Mouse (Mus musculus) forebrain, embryonic 12.5 days (tissue): Measurements from ENCODE around the gene AC124502.3. TPM values are rescaled to one million over a fixed set of nuclear protein-coding genes. Genes with fewer than 3 reads are reported as not detected.

ENCODE experiments used
- ATAC-seq: fragments of 200-750 bp; cut with Nextera tagmentation; 2 replicates; pipeline ENCODE4 v1.8.0; 2017; ENCODE audit warnings: moderate TSS enrichment; ENCODE audit not compliant: low FRiP score
- H3K27ac ChIP-seq: fragments of 300-500 bp; sonication (generic); 2 replicates; pipeline ENCODE4 v1.5.1; 2016; ENCODE audit warnings: mild to moderate bottlenecking
- H3K27me3 ChIP-seq: fragments of 300-500 bp; sonication (generic); 2 replicates; pipeline ENCODE4 v1.6.1; 2016; ENCODE audit warnings: mild to moderate bottlenecking
- H3K36me3 ChIP-seq: fragments of 300-500 bp; sonication (generic); replicated peaks from 2 replicates; pipeline ENCODE4 v1.6.1; 2016; ENCODE audit warnings: mild to moderate bottlenecking
- H3K4me1 ChIP-seq: fragments of 300-500 bp; sonication (generic); 2 replicates; pipeline ENCODE4 v1.6.1; 2016
- H3K4me2 ChIP-seq: fragments of 300-500 bp; sonication (generic); 2 replicates; pipeline ENCODE4 v1.6.1; 2016; ENCODE audit warnings: mild to moderate bottlenecking, moderate library complexity
- H3K4me3 ChIP-seq: fragments of 300-500 bp; sonication (generic); replicated peaks from 2 replicates; pipeline ENCODE4 v1.5.1; 2016; ENCODE audit warnings: mild to moderate bottlenecking
- H3K9ac ChIP-seq: fragments of 300-500 bp; sonication (generic); 2 replicates; pipeline ENCODE4 v1.6.1; 2016; ENCODE audit warnings: mild to moderate bottlenecking
- H3K9me3 ChIP-seq: fragments of 300-500 bp; sonication (generic); 2 replicates; pipeline ENCODE4 v1.6.1; 2016
- WGBS: fragments of 180-500 bp; shearing (Covaris S2); methylation state at CpG from one replicate; pipeline ENCODE4 v1.1.7; 2016; 5-methylcytosine and 5-hydroxymethylcytosine counted together
- polyA plus RNA-seq: library from polyadenylated mRNA; unstranded; fragments of >200 nt; fragmentation: Nextera tagmentation; extraction: Ambion mirVana; gene quantifications from 2 replicates; pipeline ENCODE4 v1.2.1, GENCODE M21; 2016

The AC124502.3 gene
- polyA plus RNA-seq, 1 experiment from 2014 or later, result 3.4 TPM

GRCm38 (mm10) chr19:5094746-5095417, 56.2 kb downstream of the AC124502.3 start:
- Histone ChIP-seq H3K9me3 (no peaks in the 10 kb centered on the region), H3K4me2 (peak overlapping the region; percentile 96), H3K4me1 (peaks cover 68% of the 10 kb centered on the region), H3K27ac (peak overlapping the region; percentile 91), H3K9ac (peak overlapping the region; percentile 48; the same call in 1 of the 2 replicates), H3K36me3 (peaks cover 45% of the 10 kb centered on the region), H3K27me3 (no peaks in the 10 kb centered on the region), H3K4me3 (peak overlapping the region; percentile 79)
- WGBS, result 41% methylated on average over 11 of the region's 11 CpGs
- ATAC-seq, result peak; percentile 20; the same call in 1 of the 2 replicates

GRCm38 (mm10) chr19:5095887-5096474, 57.3 kb downstream of the AC124502.3 start:
- H3K4me1 ChIP-seq, result peaks cover 68% of the 10 kb centered on the region
- H3K27ac ChIP-seq, result peak overlapping the region; percentile 91
- no peaks in the 10 kb centered on the region for H3K9me3 ChIP-seq
- H3K4me3 ChIP-seq, result peak overlapping the region; percentile 79
- WGBS, result 10% methylated on average over 9 of the region's 9 CpGs
- ATAC-seq, result no peak
- H3K9ac ChIP-seq, result peak overlapping the region; percentile 96
- no peaks in the 10 kb centered on the region for H3K27me3 ChIP-seq
- peak overlapping the region; percentile 96 for H3K4me2 ChIP-seq
- peaks cover 48% of the 10 kb centered on the region for H3K36me3 ChIP-seq

GRCm38 (mm10) chr19:5097521-5098362, 59.1 kb downstream of the AC124502.3 start:
- peak overlapping the region; percentile 79 for H3K4me3 ChIP-seq
- no peaks in the 10 kb centered on the region for H3K27me3 ChIP-seq
- H3K36me3 ChIP-seq, result peaks cover 48% of the 10 kb centered on the region
- no peaks in the 10 kb centered on the region for H3K9me3 ChIP-seq
- H3K4me1 ChIP-seq, result peaks cover 68% of the 10 kb centered on the region
- H3K27ac ChIP-seq, result peak overlapping the region; percentile 91
- peak overlapping the region; percentile 96 for H3K9ac ChIP-seq
- WGBS, result 2% methylated on average over 31 of the region's 31 CpGs
- peak overlapping the region; percentile 96 for H3K4me2 ChIP-seq
- ATAC-seq, result peak; percentile 12

GRCm38 (mm10) chr19:5098363-5099143, 59.9 kb downstream of the AC124502.3 start, which contains the start of gene Cnih2:
Gene Cnih2 (minus strand): TSS chr19:5098521.
- peak within 1 kb of the TSS; percentile 91 for H3K27ac ChIP-seq
- H3K4me2 ChIP-seq, result peak within 1 kb of the TSS; percentile 96
- 2% methylated on average over 45 of the region's 48 CpGs for WGBS
- H3K27me3 ChIP-seq, result no peaks in the 10 kb centered on the region
- H3K9me3 ChIP-seq, result no peaks in the 10 kb centered on the region
- H3K4me1 ChIP-seq, result peaks cover 63% of the 10 kb centered on the region
- H3K9ac ChIP-seq, result peak within 1 kb of the TSS; percentile 96
- peak; percentile 72 for ATAC-seq
- peak within 1 kb of the TSS; percentile 79 for H3K4me3 ChIP-seq
- peaks cover 48% of the 10 kb centered on the region for H3K36me3 ChIP-seq

Other genes starting within 250 kb of the AC124502.3 start
- gene Rbm4, start 245.0 kb upstream of the AC124502.3 start, polyA plus RNA-seq, result 86.4 and 95.2 TPM in 2 replicates
- gene Gm21992, start 227.3 kb upstream of the AC124502.3 start, polyA plus RNA-seq, result 39.0 and 42.9 TPM in 2 replicates
- gene Rbm14, start 227.3 kb upstream of the AC124502.3 start, polyA plus RNA-seq, result 120 and 133 TPM in 2 replicates
- gene Ccs, start 199.6 kb upstream of the AC124502.3 start, polyA plus RNA-seq, result 34.6 and 37.9 TPM in 2 replicates
- 0.19 TPM in 2 replicates for gene Ccdc87, start 199.5 kb upstream of the AC124502.3 start, polyA plus RNA-seq
- 30.0 and 30.9 TPM in 2 replicates for gene Ctsf, start 183.8 kb upstream of the AC124502.3 start, polyA plus RNA-seq
- 1.2 and 1.3 TPM in 2 replicates for gene Actn3, start 161.0 kb upstream of the AC124502.3 start, polyA plus RNA-seq
- 17.4 and 17.5 TPM in 2 replicates for gene Zdhhc24, start 160.2 kb upstream of the AC124502.3 start, polyA plus RNA-seq
- gene Bbs1, start 132.3 kb upstream of the AC124502.3 start, polyA plus RNA-seq, result 6.8 and 8.0 TPM in 2 replicates
- gene Dpp3, start 110.6 kb upstream of the AC124502.3 start, polyA plus RNA-seq, result 159 and 170 TPM in 2 replicates
- 4.3 and 5.2 TPM in 2 replicates for gene Peli3, start 95.8 kb upstream of the AC124502.3 start, polyA plus RNA-seq
- 130 and 138 TPM in 2 replicates for gene Mrpl11, start 76.7 kb upstream of the AC124502.3 start, polyA plus RNA-seq
- 0.09 and 0.14 TPM in 2 replicates for gene Npas4, start 48.6 kb upstream of the AC124502.3 start, polyA plus RNA-seq
- gene Slc29a2, start 15.0 kb upstream of the AC124502.3 start, polyA plus RNA-seq, result 7.2 and 7.4 TPM in 2 replicates
- 37.6 and 37.9 TPM in 2 replicates for gene B4gat1, start 65 bp upstream of the AC124502.3 start, polyA plus RNA-seq
- 57.5 and 60.3 TPM in 2 replicates for gene Brms1, start 2.5 kb downstream of the AC124502.3 start, polyA plus RNA-seq
- gene Rin1, start 11.6 kb downstream of the AC124502.3 start, polyA plus RNA-seq, result 0.87 and 1.6 TPM in 2 replicates
- gene Cd248, start 29.2 kb downstream of the AC124502.3 start, polyA plus RNA-seq, result 16.4 and 17.1 TPM in 2 replicates
- 1.7 and 2.0 TPM in 2 replicates for gene Tmem151a, start 46.6 kb downstream of the AC124502.3 start, polyA plus RNA-seq
- 54.4 and 56.4 TPM in 2 replicates for gene Yif1a, start 49.6 kb downstream of the AC124502.3 start, polyA plus RNA-seq
- 168 and 180 TPM in 2 replicates for gene Cnih2, start 59.6 kb downstream of the AC124502.3 start, polyA plus RNA-seq
- gene Rab1b, start 68.2 kb downstream of the AC124502.3 start, polyA plus RNA-seq, result 232 and 237 TPM in 2 replicates
- gene Klc2, start 79.7 kb downstream of the AC124502.3 start, polyA plus RNA-seq, result 45.8 and 46.0 TPM in 2 replicates
- 29.4 and 30.9 TPM in 2 replicates for gene Pacs1, start 234.2 kb downstream of the AC124502.3 start, polyA plus RNA-seq